Mouse (Mus musculus): ENCODE results near the gene C130060K24Rik. TPM values are rescaled to one million over a fixed set of nuclear protein-coding genes. Genes with fewer than 3 reads are reported as not detected.

The C130060K24Rik gene
- total and polyA plus RNA-seq, 3 experiments, result 0.05 TPM; not detected in 2

DNA sequence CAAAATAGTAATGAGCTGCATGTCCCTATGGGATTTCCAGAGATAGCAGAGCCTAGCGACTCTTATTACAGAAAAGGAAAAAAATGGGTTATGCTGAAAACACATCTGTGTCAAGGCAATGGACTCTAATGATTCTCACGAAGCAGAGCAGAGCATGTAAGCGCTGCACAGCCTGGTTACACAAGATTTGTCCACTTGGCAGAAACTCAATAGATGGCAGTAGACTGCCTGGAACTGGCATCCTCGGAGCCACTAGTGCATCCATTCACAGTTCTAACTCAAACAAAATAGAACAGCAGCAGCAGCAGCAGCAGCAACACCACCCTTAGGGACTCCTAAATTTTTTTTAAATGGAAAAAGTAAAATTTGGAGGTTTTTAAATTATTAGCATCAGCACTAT lies 29.3 kb upstream of the C130060K24Rik start:
- H3K4me3 ChIP-seq (ENCODE audit: low read depth, low read length), result no peak overlapping the region
- no peaks in the 10 kb centered on the region for H3K27me3 ChIP-seq (ENCODE audit: insufficient read depth, low read length)
- no peak for ATAC-seq (ENCODE audit: extremely low read depth, insufficient number of reproducible peaks, low FRiP score, poor library complexity, severe bottlenecking)
- H3K36me3 ChIP-seq (replicated peaks), result no peaks in the 10 kb centered on the region
- no peaks in the 10 kb centered on the region for H3K9me3 ChIP-seq (replicated peaks)
- no peaks in the 10 kb centered on the region for H3K4me1 ChIP-seq (ENCODE audit: insufficient read depth, low read depth, low read length)
- no peak for TF ChIP-seq CTCF (IDR thresholded peaks at IDR 0.05; ENCODE audit: low read depth, low read length)
- TF ChIP-seq GATA1 (IDR thresholded peaks at IDR 0.05; ENCODE audit: borderline replicate concordance, low read length), result no peak
- no peak for TF ChIP-seq POLR2AphosphoS5 (IDR thresholded peaks at IDR 0.05; ENCODE audit: insufficient replicate concordance, low read depth, low read length)
- TF ChIP-seq GATA2 (IDR thresholded peaks at IDR 0.05; ENCODE audit: borderline replicate concordance, low read depth, low read length), result no peak
- no peak for TF ChIP-seq TAL1 (conservative IDR thresholded peaks at IDR 0.05; ENCODE audit: low read depth, low read length)
- no peak for DNase-seq (ENCODE audit: low spot score)

DNA sequence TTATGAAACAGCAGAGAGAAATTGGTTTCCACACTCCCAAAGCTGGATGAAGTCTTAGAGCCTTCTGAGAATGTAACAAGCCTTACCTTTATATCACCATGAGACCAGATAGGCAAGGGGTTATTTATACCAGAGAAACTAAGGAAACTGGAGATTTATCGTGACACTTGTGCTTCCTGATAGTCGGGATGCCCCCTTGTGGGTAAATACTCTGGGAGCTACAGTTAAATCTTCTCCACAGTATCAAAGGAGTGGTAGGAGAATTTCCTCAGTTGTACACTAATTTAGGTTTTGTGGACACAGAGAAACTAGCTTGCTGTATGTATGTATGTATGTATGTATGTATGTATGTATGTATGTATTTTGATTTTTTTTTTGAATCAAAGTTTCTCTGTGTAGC lies 5.0 kb upstream of the C130060K24Rik start:
- Histone ChIP-seq H3K4me1 (ENCODE audit: insufficient read depth, low read depth, low read length) (no peaks in the 10 kb centered on the region), H3K4me3 (ENCODE audit: low read depth, low read length) (no peak overlapping the region), H3K9me3 (replicated peaks) (no peaks in the 10 kb centered on the region), H3K27me3 (ENCODE audit: insufficient read depth, low read length) (no peaks in the 10 kb centered on the region), H3K36me3 (replicated peaks) (no peaks in the 10 kb centered on the region)
- TF ChIP-seq TAL1 (conservative IDR thresholded peaks at IDR 0.05; ENCODE audit: low read depth, low read length) (no peak), CTCF (IDR thresholded peaks at IDR 0.05; ENCODE audit: low read depth, low read length) (no peak), POLR2AphosphoS5 (IDR thresholded peaks at IDR 0.05; ENCODE audit: insufficient replicate concordance, low read depth, low read length) (no peak), GATA1 (IDR thresholded peaks at IDR 0.05; ENCODE audit: borderline replicate concordance, low read length) (no peak), GATA2 (IDR thresholded peaks at IDR 0.05; ENCODE audit: borderline replicate concordance, low read depth, low read length) (no peak)
- ATAC-seq (ENCODE audit: extremely low read depth, insufficient number of reproducible peaks, low FRiP score, poor library complexity, severe bottlenecking) (no peak), DNase-seq (ENCODE audit: low spot score) (no peak)

DNA sequence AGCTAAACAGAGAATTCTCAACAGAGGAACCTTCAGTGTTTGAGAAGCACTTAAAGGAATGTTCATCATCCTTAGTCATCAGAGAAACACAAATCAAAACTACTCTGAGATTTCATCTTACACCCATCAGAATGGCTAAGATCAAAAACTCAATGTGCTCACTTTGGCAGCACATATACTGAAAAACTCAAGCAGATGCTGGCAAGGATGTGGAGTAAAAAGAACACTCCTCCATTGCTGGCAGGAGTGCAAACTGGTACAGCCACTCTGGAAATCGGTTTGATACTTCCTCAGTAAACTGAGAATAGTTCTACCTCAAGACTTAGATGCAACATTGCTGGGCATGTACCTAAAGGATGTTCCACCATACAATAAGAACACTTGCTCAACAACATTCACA lies 41.0 kb downstream of the C130060K24Rik start:
- H3K27me3 ChIP-seq (ENCODE audit: insufficient read depth, low read length), result no peaks in the 10 kb centered on the region
- DNase-seq (ENCODE audit: low spot score) (no peak), ATAC-seq (ENCODE audit: extremely low read depth, insufficient number of reproducible peaks, low FRiP score, poor library complexity, severe bottlenecking) (no peak)
- TF ChIP-seq GATA2 (IDR thresholded peaks at IDR 0.05; ENCODE audit: borderline replicate concordance, low read depth, low read length), result no peak
- no peak for TF ChIP-seq GATA1 (IDR thresholded peaks at IDR 0.05; ENCODE audit: borderline replicate concordance, low read length)
- TF ChIP-seq POLR2AphosphoS5 (IDR thresholded peaks at IDR 0.05; ENCODE audit: insufficient replicate concordance, low read depth, low read length), result no peak
- TF ChIP-seq TAL1 (conservative IDR thresholded peaks at IDR 0.05; ENCODE audit: low read depth, low read length), result no peak
- H3K4me1 ChIP-seq (ENCODE audit: insufficient read depth, low read depth, low read length), result no peaks in the 10 kb centered on the region
- no peaks in the 10 kb centered on the region for H3K9me3 ChIP-seq (replicated peaks)
- H3K36me3 ChIP-seq (replicated peaks), result no peaks in the 10 kb centered on the region
- no peak overlapping the region for H3K4me3 ChIP-seq (ENCODE audit: low read depth, low read length)

DNA sequence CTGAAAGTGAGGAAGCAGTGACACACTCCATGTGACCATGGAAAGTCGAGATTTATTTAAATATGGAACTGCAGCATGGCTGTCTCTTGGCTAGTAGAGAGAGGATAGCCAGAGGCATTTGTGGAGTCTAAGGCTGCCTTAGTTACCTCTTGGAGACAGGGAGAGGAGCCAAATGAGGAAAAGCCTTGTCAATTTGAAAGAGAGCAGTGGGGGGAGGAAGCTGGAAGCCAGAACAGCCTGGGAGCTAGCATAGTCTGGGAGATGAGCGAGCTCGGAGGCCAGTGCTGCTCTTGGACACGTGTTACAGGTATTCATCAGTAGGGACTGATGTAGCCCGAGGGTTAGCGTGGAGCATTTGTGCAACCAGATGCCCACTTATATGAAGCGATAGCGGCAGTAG lies 46.2 kb downstream of the C130060K24Rik start:
- no peaks in the 10 kb centered on the region for H3K4me1 ChIP-seq (ENCODE audit: insufficient read depth, low read depth, low read length)

DNA sequence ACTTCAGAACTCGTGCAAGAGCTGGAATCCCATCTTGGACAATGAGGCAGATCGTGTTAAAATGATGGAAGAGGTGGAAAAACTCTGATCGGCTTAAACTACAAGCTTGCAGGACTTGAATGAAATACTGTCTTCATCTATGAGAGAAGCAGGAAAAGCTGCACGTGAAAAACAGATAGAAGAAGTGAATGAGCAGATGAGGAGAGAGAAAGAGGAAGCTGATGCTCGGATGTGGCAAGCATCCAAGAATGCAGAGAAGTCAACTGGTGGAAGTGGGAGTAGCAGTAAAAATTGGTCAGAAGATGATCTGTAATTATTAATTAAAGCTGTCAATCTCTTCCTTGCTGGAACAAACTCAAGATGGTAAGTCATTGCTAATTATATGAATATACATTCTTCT lies 52.3 kb downstream of the C130060K24Rik start:
- DNase-seq (ENCODE audit: low spot score), result no peak
- no peak for ATAC-seq (ENCODE audit: extremely low read depth, insufficient number of reproducible peaks, low FRiP score, poor library complexity, severe bottlenecking)
- Histone ChIP-seq H3K4me1 (ENCODE audit: insufficient read depth, low read depth, low read length) (no peaks in the 10 kb centered on the region), H3K27me3 (ENCODE audit: insufficient read depth, low read length) (no peaks in the 10 kb centered on the region), H3K36me3 (replicated peaks) (no peaks in the 10 kb centered on the region), H3K9me3 (replicated peaks) (no peaks in the 10 kb centered on the region), H3K4me3 (ENCODE audit: low read depth, low read length) (no peak overlapping the region)
- TF ChIP-seq POLR2AphosphoS5 (IDR thresholded peaks at IDR 0.05; ENCODE audit: insufficient replicate concordance, low read depth, low read length) (no peak), TAL1 (conservative IDR thresholded peaks at IDR 0.05; ENCODE audit: low read depth, low read length) (no peak), GATA1 (IDR thresholded peaks at IDR 0.05; ENCODE audit: borderline replicate concordance, low read length) (no peak), CTCF (IDR thresholded peaks at IDR 0.05; ENCODE audit: low read depth, low read length) (no peak), GATA2 (IDR thresholded peaks at IDR 0.05; ENCODE audit: borderline replicate concordance, low read depth, low read length) (no peak)

More for the DNA sequence above, 46.2 kb downstream of the C130060K24Rik start:
- no peak overlapping the region for H3K4me3 ChIP-seq (ENCODE audit: low read depth, low read length)
- DNase-seq (ENCODE audit: low spot score) (no peak), ATAC-seq (ENCODE audit: extremely low read depth, insufficient number of reproducible peaks, low FRiP score, poor library complexity, severe bottlenecking) (no peak)
- H3K27me3 ChIP-seq (ENCODE audit: insufficient read depth, low read length), result no peaks in the 10 kb centered on the region
- no peaks in the 10 kb centered on the region for H3K9me3 ChIP-seq (replicated peaks)
- no peak for TF ChIP-seq POLR2AphosphoS5 (IDR thresholded peaks at IDR 0.05; ENCODE audit: insufficient replicate concordance, low read depth, low read length)
- TF ChIP-seq TAL1 (conservative IDR thresholded peaks at IDR 0.05; ENCODE audit: low read depth, low read length), result no peak
- no peak for TF ChIP-seq GATA1 (IDR thresholded peaks at IDR 0.05; ENCODE audit: borderline replicate concordance, low read length)
- TF ChIP-seq GATA2 (IDR thresholded peaks at IDR 0.05; ENCODE audit: borderline replicate concordance, low read depth, low read length), result no peak
- no peak for TF ChIP-seq CTCF (IDR thresholded peaks at IDR 0.05; ENCODE audit: low read depth, low read length)
- no peaks in the 10 kb centered on the region for H3K36me3 ChIP-seq (replicated peaks)

DNA sequence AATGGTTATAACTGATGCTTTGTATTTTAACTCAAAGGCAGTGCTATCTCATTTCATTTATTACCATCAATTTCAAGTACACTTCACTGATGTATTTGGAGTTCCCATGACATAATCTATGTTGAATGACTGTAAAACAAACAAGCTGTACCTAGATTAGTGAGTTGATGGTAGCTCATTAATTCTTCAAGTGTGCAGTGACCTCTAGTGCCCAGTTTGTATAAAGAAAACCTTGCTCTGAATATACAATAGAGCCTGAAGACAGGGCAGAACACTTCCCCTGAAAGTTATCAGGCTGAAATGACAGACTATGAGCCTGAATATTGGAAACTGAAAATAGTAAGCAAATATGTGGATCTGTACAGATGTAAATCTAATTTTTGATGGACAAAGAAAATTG lies 72.6 kb downstream of the C130060K24Rik start:
- Histone ChIP-seq H3K36me3 (replicated peaks) (no peaks in the 10 kb centered on the region), H3K4me3 (ENCODE audit: low read depth, low read length) (no peak overlapping the region), H3K27me3 (ENCODE audit: insufficient read depth, low read length) (no peaks in the 10 kb centered on the region), H3K4me1 (ENCODE audit: insufficient read depth, low read depth, low read length) (no peaks in the 10 kb centered on the region), H3K9me3 (replicated peaks) (no peaks in the 10 kb centered on the region)
- TF ChIP-seq POLR2AphosphoS5 (IDR thresholded peaks at IDR 0.05; ENCODE audit: insufficient replicate concordance, low read depth, low read length) (no peak), TAL1 (conservative IDR thresholded peaks at IDR 0.05; ENCODE audit: low read depth, low read length) (no peak), GATA1 (IDR thresholded peaks at IDR 0.05; ENCODE audit: borderline replicate concordance, low read length) (no peak), GATA2 (IDR thresholded peaks at IDR 0.05; ENCODE audit: borderline replicate concordance, low read depth, low read length) (no peak), CTCF (IDR thresholded peaks at IDR 0.05; ENCODE audit: low read depth, low read length) (no peak)
- ATAC-seq (ENCODE audit: extremely low read depth, insufficient number of reproducible peaks, low FRiP score, poor library complexity, severe bottlenecking) (no peak; the same call in 1 of the 2 replicates), DNase-seq (ENCODE audit: low spot score) (no peak)
